Mouse (Mus musculus) C2C12 (cell line): ENCODE measurements at regions not wholly inside any gene's neighbourhood (a gene's known extent, or its start where the extent isn't known, plus 50 kb on each side); places are given as distances from the start of the nearest gene placed in this dataset.

Experiments used
- H3K27me3 ChIP-seq: one replicate; pipeline ENCODE4 v1.6.1; 2011; ENCODE audit not compliant: control insufficient read depth, insufficient read depth, insufficient read length
- H3K36me3 ChIP-seq: one replicate; pipeline ENCODE4 v1.6.1; 2011; ENCODE audit not compliant: control insufficient read depth, insufficient read depth
- H3K4me3 ChIP-seq: one replicate; pipeline ENCODE4 v1.5.1; 2011; ENCODE audit warnings: mild to moderate bottlenecking, control low read depth; ENCODE audit not compliant: poor library complexity, insufficient read depth, severe bottlenecking
- H3K79me2 ChIP-seq: one replicate; pipeline ENCODE4 v1.6.1; 2011; ENCODE audit not compliant: control insufficient read depth, insufficient read depth
- H3K79me3 ChIP-seq: one replicate; pipeline ENCODE4 v1.6.1; 2011; ENCODE audit warnings: low read depth, control low read depth
- H3ac ChIP-seq: one replicate; pipeline ENCODE3; 2011; ENCODE audit warnings: low read depth; ENCODE audit not compliant: control insufficient read depth, insufficient read length
- CEBPB ChIP-seq: IDR thresholded peaks from one replicate; pipeline ENCODE4 v1.6.1; 2011; ENCODE audit warnings: low read depth, mild to moderate bottlenecking, control low read depth, moderate library complexity
- CTCF ChIP-seq: IDR thresholded peaks from one replicate; pipeline ENCODE4 v1.5.1; 2011; ENCODE audit not compliant: control insufficient read depth, insufficient read depth, insufficient read length
- FOSL1 ChIP-seq: IDR thresholded peaks from one replicate; pipeline ENCODE4 v1.8.0; 2011; ENCODE audit warnings: mild to moderate bottlenecking, low read length; ENCODE audit not compliant: poor library complexity, insufficient read depth, severe bottlenecking
- MAX ChIP-seq: IDR thresholded peaks from one replicate; pipeline ENCODE4 v1.6.1; 2011; ENCODE audit warnings: mild to moderate bottlenecking, control low read depth
- MYOD1 ChIP-seq: IDR thresholded peaks from one replicate; pipeline ENCODE4 v1.6.1; 2011; ENCODE audit warnings: low read depth; ENCODE audit not compliant: control insufficient read depth, insufficient read length
- MYOG ChIP-seq: IDR thresholded peaks from one replicate; pipeline ENCODE4 v1.6.1; 2011; ENCODE audit not compliant: control insufficient read depth, insufficient read length; ENCODE audit errors: extremely low read depth
- USF1 ChIP-seq: IDR thresholded peaks from one replicate; pipeline ENCODE4 v1.6.1; 2011; ENCODE audit warnings: low read depth, mild to moderate bottlenecking, control low read depth, moderate library complexity

- no peak overlapping the region for H3ac ChIP-seq
- H3K36me3 ChIP-seq, result no peaks in the 10 kb centered on the region
- H3K27me3 ChIP-seq, result no peaks in the 10 kb centered on the region
- H3K4me3 ChIP-seq, result no peak overlapping the region
- no peaks in the 10 kb centered on the region for H3K79me3 ChIP-seq
- H3K79me2 ChIP-seq, result no peaks in the 10 kb centered on the region
- TF ChIP-seq CEBPB, result no peak
- no peak for TF ChIP-seq MYOD1
Observed at GRCm38 (mm10) chr11:63583321-63583720, 338.8 kb downstream of the Hs3st3b1 start.

GRCm38 (mm10) chr11:63585216-63585869 lies 336.7 kb downstream of the Hs3st3b1 start:
- Histone ChIP-seq H3K79me2 (no peaks in the 10 kb centered on the region), H3ac (no peak overlapping the region), H3K36me3 (no peaks in the 10 kb centered on the region), H3K79me3 (no peaks in the 10 kb centered on the region), H3K27me3 (no peaks in the 10 kb centered on the region), H3K4me3 (no peak overlapping the region)
- TF ChIP-seq CEBPB (no peak), MAX (no peak), MYOD1 (no peak), CTCF (no peak), USF1 (no peak), MYOG (no peak), FOSL1 (no peak)

- TF ChIP-seq USF1, result no peak
- TF ChIP-seq CEBPB, result no peak
- TF ChIP-seq MYOG, result no peak
- TF ChIP-seq CTCF, result no peak
- no peak for TF ChIP-seq MYOD1
- no peak for TF ChIP-seq MAX
- Histone ChIP-seq H3K79me3 (no peaks in the 10 kb centered on the region), H3K79me2 (no peaks in the 10 kb centered on the region), H3K4me3 (no peak overlapping the region), H3K36me3 (no peaks in the 10 kb centered on the region), H3K27me3 (no peaks in the 10 kb centered on the region), H3ac (no peak overlapping the region)
Observed at GRCm38 (mm10) chr11:63620220-63620619, 301.9 kb downstream of the Hs3st3b1 start.

- Histone ChIP-seq H3K4me3 (no peak overlapping the region), H3ac (no peak overlapping the region), H3K27me3 (peaks cover 4% of the 10 kb centered on the region), H3K79me2 (no peaks in the 10 kb centered on the region), H3K36me3 (no peaks in the 10 kb centered on the region), H3K79me3 (no peaks in the 10 kb centered on the region)
- TF ChIP-seq MYOD1 (no peak), CEBPB (no peak), CTCF (no peak), FOSL1 (no peak), MYOG (no peak), USF1 (no peak), MAX (no peak)
Observed at GRCm38 (mm10) chr11:63630336-63630735, 291.8 kb downstream of the Hs3st3b1 start.

- Histone ChIP-seq H3ac (no peak overlapping the region), H3K27me3 (no peaks in the 10 kb centered on the region), H3K36me3 (no peaks in the 10 kb centered on the region), H3K79me3 (no peaks in the 10 kb centered on the region), H3K4me3 (no peak overlapping the region), H3K79me2 (no peaks in the 10 kb centered on the region)
- TF ChIP-seq MAX, result no peak
Observed at GRCm38 (mm10) chr11:63657057-63657456, 265.0 kb downstream of the Hs3st3b1 start.

- no peak overlapping the region for H3K4me3 ChIP-seq
- H3K27me3 ChIP-seq, result no peaks in the 10 kb centered on the region
- no peak for TF ChIP-seq USF1
- no peak for TF ChIP-seq CEBPB
- TF ChIP-seq MAX, result no peak
- TF ChIP-seq CTCF, result no peak
- no peak for TF ChIP-seq MYOD1
- TF ChIP-seq MYOG, result no peak
- no peak for TF ChIP-seq FOSL1
- no peaks in the 10 kb centered on the region for H3K36me3 ChIP-seq
- H3K79me2 ChIP-seq, result no peaks in the 10 kb centered on the region
- no peak overlapping the region for H3ac ChIP-seq
- no peaks in the 10 kb centered on the region for H3K79me3 ChIP-seq
Observed at GRCm38 (mm10) chr11:63665268-63665934, 256.7 kb downstream of the Hs3st3b1 start.
